Mouse (Mus musculus): ENCODE results near the gene Mmadhc. TPM values are rescaled to one million over a fixed set of nuclear protein-coding genes. Genes with fewer than 3 reads are reported as not detected.
A peak's percentile ranks its signal among the peaks of the same experiment; 100 is the strongest.

Mmadhc gene
- polyA plus RNA-seq, 1 experiment from 2014 or later, result 169 TPM

DNA sequence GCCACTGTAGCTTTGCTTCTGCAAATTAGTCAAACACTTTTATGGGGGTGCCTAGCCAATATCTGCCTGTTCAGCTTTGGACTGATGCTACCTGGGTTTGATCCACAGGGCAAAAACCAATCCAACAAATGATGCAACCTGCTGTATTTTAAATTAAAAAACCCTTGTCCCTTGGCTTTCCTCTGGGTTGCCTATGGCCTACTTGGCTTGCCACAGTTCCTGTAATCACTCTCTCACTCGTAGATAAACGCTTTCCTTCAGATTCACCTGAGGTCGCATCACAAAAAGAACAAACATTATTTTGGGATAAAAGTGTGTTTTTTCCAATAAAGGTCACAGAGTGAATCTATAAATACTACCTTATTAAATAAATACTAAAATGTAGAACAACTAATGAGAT is 3.0 kb downstream of the Mmadhc start:
- Histone ChIP-seq H3K36me3 (peaks cover 35% of the 10 kb centered on the region), H3K4me1 (peaks cover 20% of the 10 kb centered on the region), H3K4me3 (no peak overlapping the region), H3K27me3 (ENCODE audit: low read depth, poor library complexity, severe bottlenecking) (no peaks in the 10 kb centered on the region), H3K9me3 (replicated peaks) (no peaks in the 10 kb centered on the region), H3K27ac (no peak overlapping the region)
- DNase-seq (ENCODE audit: low spot score), result no peak
- 92% methylated on average over 3 of the region's 3 CpGs for WGBS

DNA sequence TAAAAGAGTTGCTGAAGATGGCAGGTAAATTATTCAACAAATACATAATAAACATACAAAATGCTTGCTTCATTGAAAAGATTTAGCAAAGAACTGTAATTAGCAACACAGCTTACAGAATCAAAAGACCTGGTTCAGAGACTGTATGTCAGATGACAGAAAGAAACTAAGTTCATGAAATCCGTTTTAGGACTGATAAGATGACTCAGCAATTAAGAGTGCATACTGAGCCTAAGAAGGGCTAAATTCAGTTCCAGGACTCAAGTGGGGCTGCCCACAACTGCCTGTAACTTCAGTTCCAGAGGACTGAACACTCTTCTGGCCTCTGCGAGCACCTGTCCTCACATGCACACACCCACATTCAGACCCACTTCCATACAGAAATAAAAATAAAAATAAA is 4.7 kb downstream of the Mmadhc start:
- DNase-seq (ENCODE audit: low spot score), result no peak
- WGBS, result 80% methylated on average over 2 of the region's 2 CpGs
- Histone ChIP-seq H3K4me1 (peaks cover 18% of the 10 kb centered on the region), H3K27ac (no peak overlapping the region), H3K27me3 (ENCODE audit: low read depth, poor library complexity, severe bottlenecking) (no peaks in the 10 kb centered on the region), H3K36me3 (peaks cover 52% of the 10 kb centered on the region), H3K4me3 (no peak overlapping the region), H3K9me3 (replicated peaks) (no peaks in the 10 kb centered on the region)

DNA sequence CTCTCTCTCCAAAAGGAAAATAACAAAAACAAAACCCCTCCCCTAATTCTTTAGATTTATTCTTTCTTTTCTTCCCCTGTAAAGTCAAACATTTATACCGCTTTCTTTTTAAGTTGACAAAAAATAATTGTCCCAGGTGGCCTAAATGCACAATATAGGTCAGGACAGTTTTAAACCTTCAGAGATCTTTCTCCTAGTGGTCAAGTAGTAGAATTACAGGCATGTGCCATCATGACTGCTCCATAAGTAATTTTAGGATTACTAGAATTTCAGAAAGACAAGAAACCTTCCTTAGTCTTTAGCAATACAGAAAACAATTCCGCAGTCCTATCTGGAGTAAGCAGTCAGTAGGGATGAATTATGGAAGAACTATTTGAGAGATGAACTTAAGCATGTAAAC is 5.8 kb downstream of the Mmadhc start:
- WGBS, result 85% methylated on average over 2 of the region's 2 CpGs
- Histone ChIP-seq H3K9me3 (replicated peaks) (no peaks in the 10 kb centered on the region), H3K4me1 (peaks cover 18% of the 10 kb centered on the region), H3K4me3 (no peak overlapping the region), H3K27me3 (ENCODE audit: low read depth, poor library complexity, severe bottlenecking) (no peaks in the 10 kb centered on the region), H3K36me3 (peaks cover 63% of the 10 kb centered on the region), H3K27ac (no peak overlapping the region)
- no peak for DNase-seq (ENCODE audit: low spot score)

DNA sequence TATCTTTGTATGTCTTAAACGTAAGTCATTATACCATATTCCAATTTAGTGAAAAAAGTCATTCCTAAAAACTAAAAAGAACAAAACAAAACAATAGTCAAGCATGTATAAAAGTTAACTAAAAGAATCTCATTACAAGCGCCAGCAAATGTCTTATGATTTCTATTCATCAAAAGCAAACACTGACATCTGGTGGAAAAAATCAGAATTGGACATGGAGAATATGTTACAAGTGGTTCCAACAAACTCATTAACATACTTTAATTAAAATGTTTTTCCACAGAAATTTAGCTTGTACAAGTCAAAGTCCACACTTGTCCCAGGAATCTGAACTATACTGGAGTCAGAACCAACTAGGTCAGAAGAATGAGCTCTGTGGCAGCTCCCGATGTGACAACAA is 11.8 kb downstream of the Mmadhc start:
- DNase-seq (ENCODE audit: low spot score), result no peak
- Histone ChIP-seq H3K9me3 (replicated peaks) (no peaks in the 10 kb centered on the region), H3K4me3 (no peak overlapping the region), H3K36me3 (peaks cover 95% of the 10 kb centered on the region), H3K27ac (no peak overlapping the region), H3K27me3 (ENCODE audit: low read depth, poor library complexity, severe bottlenecking) (no peaks in the 10 kb centered on the region), H3K4me1 (no peaks in the 10 kb centered on the region)
- WGBS, result 92% methylated on average over 3 of the region's 3 CpGs

DNA sequence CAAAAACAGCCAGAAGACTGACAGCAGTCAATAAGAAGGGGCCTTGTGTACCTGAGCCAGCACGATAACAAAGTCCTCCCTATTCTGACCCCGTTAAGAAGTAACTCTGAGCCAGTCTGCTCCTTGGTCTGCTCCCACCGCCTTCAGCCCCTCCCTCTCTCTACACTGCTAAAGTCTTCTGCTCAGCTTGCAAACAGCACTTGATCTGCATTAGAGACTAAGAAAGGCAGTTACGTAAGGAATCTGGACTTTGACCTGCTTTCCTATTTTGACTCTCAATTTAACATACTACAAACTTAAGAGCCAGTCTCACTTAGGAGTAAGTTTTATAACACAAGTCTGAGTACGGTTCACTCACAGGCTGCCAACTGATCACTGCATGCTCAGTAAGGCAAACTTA is 12.6 kb downstream of the Mmadhc start:
- Histone ChIP-seq H3K27me3 (ENCODE audit: low read depth, poor library complexity, severe bottlenecking) (no peaks in the 10 kb centered on the region), H3K36me3 (peaks cover 97% of the 10 kb centered on the region)
- 92% methylated on average over 5 of the region's 5 CpGs for WGBS

DNA sequence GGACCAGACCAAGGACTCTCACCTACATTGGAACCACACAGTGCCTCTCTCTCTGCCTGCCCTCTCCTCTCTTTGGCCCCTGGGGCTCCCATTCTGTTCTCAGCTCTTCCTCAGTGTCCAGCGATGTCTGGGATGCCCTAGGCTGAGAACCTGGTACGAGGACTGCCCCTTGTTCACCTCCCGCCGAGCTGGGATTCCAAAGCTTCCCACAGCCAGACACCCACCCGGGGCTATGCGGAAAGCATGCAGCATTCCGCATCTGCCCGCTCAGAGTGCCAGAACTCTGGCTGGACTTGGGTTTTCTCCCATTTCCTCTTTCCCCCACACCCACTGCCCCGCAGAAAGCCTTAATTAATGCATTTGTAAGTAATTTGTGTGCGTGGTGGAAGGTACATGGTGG is 19.9 kb downstream of the Mmadhc start:
- Histone ChIP-seq H3K27ac (0 out of 2 replicates have a peak overlapping the region, but pooled peaks have one; percentile 42), H3K36me3 (peaks cover 51% of the 10 kb centered on the region), H3K4me1 (peaks cover 19% of the 10 kb centered on the region), H3K4me3 (no peak overlapping the region), H3K9me3 (replicated peaks) (no peaks in the 10 kb centered on the region), H3K27me3 (ENCODE audit: low read depth, poor library complexity, severe bottlenecking) (no peaks in the 10 kb centered on the region)
- DNase-seq (ENCODE audit: low spot score), result no peak
- 62% methylated on average over 10 of the region's 10 CpGs for WGBS

More for the DNA sequence above, 12.6 kb downstream of the Mmadhc start:
- no peaks in the 10 kb centered on the region for H3K9me3 ChIP-seq (replicated peaks)
- H3K4me1 ChIP-seq, result no peaks in the 10 kb centered on the region
- DNase-seq (ENCODE audit: low spot score), result no peak
- no peak overlapping the region for H3K4me3 ChIP-seq
- no peak overlapping the region for H3K27ac ChIP-seq

DNA sequence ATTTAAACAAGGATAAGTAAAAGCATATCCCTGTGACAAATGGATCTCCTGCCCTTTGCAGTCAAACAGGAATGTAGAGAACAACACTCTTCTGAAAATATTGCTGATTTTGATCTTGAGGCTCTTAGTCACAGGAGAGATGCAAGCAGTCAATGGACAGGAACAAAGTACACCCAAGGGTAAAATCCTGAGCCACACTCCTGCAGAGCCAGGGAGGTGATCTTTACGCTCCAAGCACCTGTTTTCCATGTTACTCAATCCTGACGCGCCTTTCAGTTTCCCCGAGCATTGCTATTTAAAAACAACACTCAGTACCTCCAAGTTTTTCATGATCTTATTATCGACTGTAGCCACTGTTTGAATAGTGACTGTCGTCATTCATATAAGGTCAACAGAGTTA is 23.2 kb downstream of the Mmadhc start:
- peaks cover 19% of the 10 kb centered on the region for H3K36me3 ChIP-seq
- H3K27ac ChIP-seq, result no peak overlapping the region
- WGBS, result 82% methylated on average over 6 of the region's 6 CpGs
- H3K4me3 ChIP-seq, result no peak overlapping the region
- H3K9me3 ChIP-seq (replicated peaks), result no peaks in the 10 kb centered on the region
- peaks cover 19% of the 10 kb centered on the region for H3K4me1 ChIP-seq
- no peaks in the 10 kb centered on the region for H3K27me3 ChIP-seq (ENCODE audit: low read depth, poor library complexity, severe bottlenecking)
- DNase-seq (ENCODE audit: low spot score), result no peak

DNA sequence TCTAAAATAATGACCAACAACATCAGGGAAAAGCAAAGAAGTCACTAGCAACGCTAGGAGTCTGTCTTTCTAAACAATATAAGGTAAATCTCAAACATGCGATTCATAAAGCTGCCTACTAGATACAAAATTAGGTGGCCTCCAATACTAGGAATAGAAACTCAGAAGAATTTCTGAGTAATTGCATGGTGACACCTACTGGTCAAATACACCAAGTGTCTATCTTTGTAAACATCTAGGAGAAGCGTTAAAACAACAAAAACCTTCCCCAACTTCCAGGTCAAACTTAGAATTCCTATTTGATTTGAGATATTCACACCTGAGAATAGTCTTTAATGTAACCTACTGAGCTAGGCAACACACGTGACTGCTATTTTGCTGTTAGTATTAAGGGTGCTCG is 24.4 kb downstream of the Mmadhc start:
- Histone ChIP-seq H3K36me3 (peaks cover 10% of the 10 kb centered on the region), H3K4me1 (peaks cover 17% of the 10 kb centered on the region), H3K27ac (no peak overlapping the region), H3K9me3 (replicated peaks) (no peaks in the 10 kb centered on the region), H3K27me3 (ENCODE audit: low read depth, poor library complexity, severe bottlenecking) (no peaks in the 10 kb centered on the region), H3K4me3 (no peak overlapping the region)
- DNase-seq (ENCODE audit: low spot score), result no peak
- 49% methylated on average over 5 of the region's 5 CpGs for WGBS

DNA sequence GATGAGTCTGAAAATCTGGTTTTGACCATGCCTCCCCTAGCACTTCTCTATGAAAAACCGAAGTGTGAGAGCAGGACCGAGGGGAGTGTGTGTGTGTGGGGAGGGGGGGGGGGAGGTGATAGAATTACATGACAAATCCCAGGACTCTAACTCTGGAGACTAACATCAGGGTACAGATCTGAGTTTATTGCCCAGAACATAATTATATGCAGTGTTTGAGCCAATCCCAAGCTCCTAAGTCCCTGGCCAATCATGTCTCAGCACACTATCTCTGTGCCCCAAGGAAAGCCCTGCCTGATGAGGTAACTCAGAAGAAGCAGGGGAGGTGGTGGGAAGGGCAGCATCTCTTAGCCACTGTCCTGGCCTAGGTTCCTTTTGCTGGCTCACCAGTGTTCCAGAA is 28.1 kb downstream of the Mmadhc start:
- H3K27ac ChIP-seq, result no peak overlapping the region
- H3K4me1 ChIP-seq, result peaks cover 6% of the 10 kb centered on the region; the same call in 1 of the 2 replicates
- H3K36me3 ChIP-seq, result no peaks in the 10 kb centered on the region
- no peaks in the 10 kb centered on the region for H3K27me3 ChIP-seq (ENCODE audit: low read depth, poor library complexity, severe bottlenecking)
- 70% methylated on average over 2 of the region's 2 CpGs for WGBS
- no peaks in the 10 kb centered on the region for H3K9me3 ChIP-seq (replicated peaks)
- no peak overlapping the region for H3K4me3 ChIP-seq
- DNase-seq (ENCODE audit: low spot score), result no peak

DNA sequence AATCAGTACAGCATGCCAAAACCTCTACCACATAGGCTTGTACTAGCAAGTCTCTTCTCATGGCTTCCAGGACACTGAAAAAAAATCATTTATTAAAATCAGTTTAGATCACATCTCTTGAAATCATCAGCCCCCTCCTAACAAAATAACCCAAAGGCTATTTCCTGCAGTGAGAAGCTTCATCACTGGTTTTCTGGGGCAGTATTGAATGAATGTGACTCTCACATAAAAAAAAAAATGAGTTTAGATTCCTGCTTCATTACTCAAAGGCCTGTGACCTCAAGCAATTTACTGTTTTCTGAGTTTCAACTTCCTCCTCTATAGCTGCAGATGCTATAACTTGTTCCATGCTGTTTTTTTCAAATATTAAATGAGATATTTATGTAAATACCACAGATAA is 29.6 kb downstream of the Mmadhc start:
- Histone ChIP-seq H3K36me3 (no peaks in the 10 kb centered on the region), H3K4me1 (no peaks in the 10 kb centered on the region), H3K27me3 (ENCODE audit: low read depth, poor library complexity, severe bottlenecking) (no peaks in the 10 kb centered on the region), H3K27ac (no peak overlapping the region), H3K9me3 (replicated peaks) (no peaks in the 10 kb centered on the region), H3K4me3 (no peak overlapping the region)
- DNase-seq (ENCODE audit: low spot score), result no peak

DNA sequence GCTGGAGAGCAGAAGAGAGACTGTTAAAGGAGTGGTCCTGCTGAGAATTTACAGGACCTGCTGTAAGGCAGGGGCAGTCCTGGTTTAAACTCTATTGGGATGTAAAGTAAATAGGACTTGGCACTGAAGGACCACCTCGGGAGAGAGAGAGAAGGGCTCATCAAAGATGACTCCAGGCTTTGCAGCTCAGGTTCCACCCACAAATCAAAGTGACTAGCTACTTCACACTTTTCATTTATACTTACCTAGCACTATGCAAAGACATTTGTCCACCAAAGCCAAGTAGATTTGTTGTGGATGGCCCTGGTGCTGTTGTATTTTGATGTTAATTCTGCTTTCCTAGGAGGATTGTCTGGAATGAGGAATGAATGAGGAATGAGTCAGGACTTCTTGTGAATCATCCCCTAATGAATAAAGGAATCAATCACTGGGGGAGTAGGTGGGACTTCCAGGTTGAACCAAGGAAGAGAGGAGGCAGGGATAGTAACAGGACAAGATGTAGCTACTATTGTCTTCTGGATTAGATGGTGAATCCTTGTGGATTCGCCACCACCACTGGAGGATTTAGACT is 31.3 kb downstream of the Mmadhc start:
- 28% methylated on average over 2 of the region's 2 CpGs for WGBS
- H3K27me3 ChIP-seq (ENCODE audit: low read depth, poor library complexity, severe bottlenecking), result no peaks in the 10 kb centered on the region
- no peak for DNase-seq (ENCODE audit: low spot score)
- H3K9me3 ChIP-seq (replicated peaks), result no peaks in the 10 kb centered on the region
- H3K27ac ChIP-seq, result no peak overlapping the region
- H3K4me3 ChIP-seq, result no peak overlapping the region
- no peaks in the 10 kb centered on the region for H3K4me1 ChIP-seq
- no peaks in the 10 kb centered on the region for H3K36me3 ChIP-seq

DNA sequence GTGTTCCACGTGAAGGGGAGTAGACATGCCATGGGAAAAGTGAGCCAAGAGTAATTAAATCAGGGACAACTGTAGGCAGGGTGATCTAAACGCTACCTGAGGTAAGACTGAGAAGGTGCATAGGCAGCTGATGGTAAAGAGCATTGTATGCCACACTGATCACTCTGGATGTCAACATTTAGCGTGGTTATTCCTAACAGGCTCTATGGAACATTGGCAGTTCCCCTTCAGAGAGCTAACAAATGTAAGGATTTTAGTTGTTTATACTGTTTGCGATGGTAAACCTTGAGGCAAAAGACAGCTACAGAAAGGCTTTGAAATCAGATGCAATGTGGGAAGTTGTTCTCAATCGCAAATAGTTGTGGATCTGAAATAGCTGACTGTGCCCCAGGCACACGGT is 32.5 kb downstream of the Mmadhc start:
- Histone ChIP-seq H3K9me3 (replicated peaks) (no peaks in the 10 kb centered on the region), H3K4me1 (no peaks in the 10 kb centered on the region), H3K36me3 (no peaks in the 10 kb centered on the region), H3K27ac (no peak overlapping the region), H3K4me3 (no peak overlapping the region), H3K27me3 (ENCODE audit: low read depth, poor library complexity, severe bottlenecking) (no peaks in the 10 kb centered on the region)
- 80% methylated on average over 6 of the region's 6 CpGs for WGBS
- DNase-seq (ENCODE audit: low spot score), result no peak

DNA sequence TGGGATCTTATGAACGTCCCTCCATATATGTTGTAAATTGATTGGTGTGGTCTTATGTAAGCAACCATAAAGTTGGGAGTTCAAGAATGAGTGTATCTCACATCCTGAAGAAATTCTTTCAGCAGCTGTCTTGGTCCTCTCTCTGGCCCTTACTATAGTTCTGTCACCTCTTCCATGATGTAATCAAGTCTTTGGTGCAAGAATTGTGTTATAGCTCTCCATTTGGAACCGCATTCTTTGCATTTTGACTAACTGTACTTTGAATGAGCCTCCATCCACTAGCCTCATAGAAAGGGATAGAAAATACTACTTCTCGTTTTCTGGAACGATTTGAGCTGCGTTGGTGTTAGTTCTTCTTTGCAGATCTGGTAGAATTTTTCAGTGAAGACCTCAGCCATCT is 41.6 kb downstream of the Mmadhc start:
- no peak overlapping the region for H3K27ac ChIP-seq
- no peaks in the 10 kb centered on the region for H3K27me3 ChIP-seq (ENCODE audit: low read depth, poor library complexity, severe bottlenecking)
- 89% methylated on average over 5 of the region's 5 CpGs for WGBS
- no peak for DNase-seq (ENCODE audit: low spot score)
- no peak overlapping the region for H3K4me3 ChIP-seq
- H3K36me3 ChIP-seq, result no peaks in the 10 kb centered on the region
- H3K4me1 ChIP-seq, result no peaks in the 10 kb centered on the region
- no peaks in the 10 kb centered on the region for H3K9me3 ChIP-seq (replicated peaks)

DNA sequence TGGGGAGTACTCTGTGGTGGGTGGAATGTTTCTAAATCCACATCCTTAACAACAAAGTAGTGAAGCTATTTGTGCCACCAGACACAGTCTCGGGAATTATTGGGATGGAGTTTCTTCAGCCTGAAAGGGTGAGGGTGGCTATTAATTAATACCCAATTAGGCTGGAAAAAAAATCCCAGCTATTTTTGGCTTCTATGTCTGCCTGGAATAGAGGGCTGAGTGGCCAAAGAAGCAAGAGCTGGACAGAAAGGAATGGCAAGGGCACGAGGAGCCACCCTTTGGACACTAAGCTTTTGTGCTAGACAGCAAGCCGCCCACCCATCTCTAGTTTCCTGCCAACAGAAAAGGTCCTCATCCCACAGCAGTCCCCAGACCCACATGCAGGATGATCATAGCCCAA is 48.0 kb downstream of the Mmadhc start:
- Histone ChIP-seq H3K27ac (no peak overlapping the region), H3K36me3 (no peaks in the 10 kb centered on the region), H3K27me3 (ENCODE audit: low read depth, poor library complexity, severe bottlenecking) (no peaks in the 10 kb centered on the region), H3K4me1 (no peaks in the 10 kb centered on the region), H3K9me3 (replicated peaks) (no peaks in the 10 kb centered on the region), H3K4me3 (no peak overlapping the region)
- no peak for DNase-seq (ENCODE audit: low spot score)
- 85% methylated on average over 3 of the region's 3 CpGs for WGBS

Data from limb, embryonic 10.5 days (tissue).